Mouse (Mus musculus): ENCODE measurements around the gene Gas1. TPM values are rescaled to one million over a fixed set of nuclear protein-coding genes. Genes with fewer than 3 reads are reported as not detected.

Gas1 gene
- polyA plus RNA-seq, 1 experiment from 2014 or later: 30.6 TPM

- peaks cover 46% of the 10 kb centered on the region for H3K4me1 ChIP-seq (replicated peaks)
- no peaks in the 10 kb centered on the region for H3K9me3 ChIP-seq
- H3K4me2 ChIP-seq (replicated peaks): no peak overlapping the region; the same call in none of the 2 replicates
- no peak for ATAC-seq
- WGBS: 17% methylated on average over 7 of the region's 7 CpGs
- no peaks in the 10 kb centered on the region for H3K36me3 ChIP-seq
- peak overlapping the region; percentile 2; the same call in 1 of the 2 replicates for H3K27ac ChIP-seq
- H3K4me3 ChIP-seq (replicated peaks): no peak overlapping the region
- 0 out of 2 replicates have a peak overlapping the region, but pooled peaks have one; percentile 15 for H3K9ac ChIP-seq (replicated peaks)
- peaks cover 40% of the 10 kb centered on the region for H3K27me3 ChIP-seq
Observed at GRCm38 (mm10) chr13:60172366-60173017, 4.7 kb downstream of the Gas1 start.

DNA sequence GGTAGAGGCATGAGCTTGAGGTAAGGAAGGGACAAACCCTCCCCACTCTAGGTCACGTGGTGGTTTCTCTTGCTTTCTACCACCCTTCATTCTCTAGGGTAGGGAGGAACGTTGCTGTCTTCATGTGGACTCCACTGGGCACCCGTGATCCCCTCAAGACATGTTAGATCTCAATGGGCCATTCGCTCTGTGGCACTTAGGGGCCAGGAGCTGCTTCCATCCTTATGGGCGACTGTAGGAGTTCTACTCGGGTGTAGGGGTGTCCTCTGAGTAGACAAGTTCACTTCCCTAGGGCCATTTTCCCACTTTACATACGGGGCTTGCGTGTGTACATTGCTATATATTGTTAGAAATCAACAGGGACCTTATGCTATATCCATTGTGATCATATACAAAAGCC, 5.4 kb downstream of the Gas1 start:
- Histone ChIP-seq H3K27me3 (peaks cover 46% of the 10 kb centered on the region), H3K36me3 (no peaks in the 10 kb centered on the region), H3K9me3 (no peaks in the 10 kb centered on the region), H3K27ac (peak overlapping the region; percentile 36; the same call in 1 of the 2 replicates), H3K4me2 (replicated peaks) (no peak overlapping the region), H3K9ac (replicated peaks) (no peak overlapping the region), H3K4me1 (replicated peaks) (peaks cover 46% of the 10 kb centered on the region), H3K4me3 (replicated peaks) (no peak overlapping the region)
- WGBS: 67% methylated on average over 8 of the region's 8 CpGs
- no peak for ATAC-seq

DNA sequence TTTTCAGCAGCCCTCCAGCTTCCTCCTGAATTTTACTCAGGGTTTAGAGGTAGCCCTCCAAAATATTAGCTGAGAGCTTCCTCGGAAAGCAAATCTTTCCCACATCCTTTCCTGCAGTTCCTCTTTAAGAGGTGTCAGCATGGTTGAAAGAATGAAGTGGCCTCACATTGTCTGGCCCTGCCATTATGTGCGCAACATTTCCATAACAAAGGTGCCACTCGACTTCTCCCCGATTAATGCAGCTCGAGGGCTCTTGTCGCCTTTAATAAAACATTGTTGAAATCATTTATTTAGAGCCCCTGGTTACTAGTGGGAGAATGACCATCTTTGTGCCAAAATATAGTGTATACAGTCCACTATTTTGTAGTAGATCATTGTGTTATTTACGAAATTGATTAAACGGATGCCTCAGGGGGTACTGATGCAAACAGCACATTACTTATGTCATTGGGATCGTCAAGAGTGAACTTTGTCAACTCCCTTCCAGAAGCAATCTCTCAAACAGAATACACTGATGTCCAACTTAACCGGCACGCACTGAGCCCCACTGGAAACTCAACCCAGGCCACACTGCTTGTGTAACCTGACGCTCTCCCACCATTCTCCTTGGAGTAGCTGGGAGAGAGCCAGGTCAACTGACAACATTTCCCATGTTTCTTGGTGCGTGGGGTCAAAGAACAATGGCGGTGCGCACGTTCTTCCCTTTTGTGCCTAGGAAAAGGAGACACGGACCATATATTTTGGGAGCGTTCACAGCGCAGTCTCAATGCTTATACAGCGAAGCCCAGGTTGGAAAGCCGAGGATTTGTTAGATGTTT, 6.1 kb downstream of the Gas1 start:
- 22% methylated on average over 21 of the region's 21 CpGs for WGBS
- Histone ChIP-seq H3K9ac (replicated peaks) (no peak overlapping the region), H3K27me3 (peaks cover 47% of the 10 kb centered on the region), H3K9me3 (no peaks in the 10 kb centered on the region), H3K36me3 (no peaks in the 10 kb centered on the region), H3K27ac (peak overlapping the region; percentile 36; the same call in 1 of the 2 replicates), H3K4me1 (replicated peaks) (peaks cover 46% of the 10 kb centered on the region), H3K4me2 (replicated peaks) (peak overlapping the region; percentile 23; the same call in 1 of the 2 replicates), H3K4me3 (replicated peaks) (no peak overlapping the region; the same call in 1 of the 2 replicates)
- ATAC-seq: peak; percentile 71

DNA sequence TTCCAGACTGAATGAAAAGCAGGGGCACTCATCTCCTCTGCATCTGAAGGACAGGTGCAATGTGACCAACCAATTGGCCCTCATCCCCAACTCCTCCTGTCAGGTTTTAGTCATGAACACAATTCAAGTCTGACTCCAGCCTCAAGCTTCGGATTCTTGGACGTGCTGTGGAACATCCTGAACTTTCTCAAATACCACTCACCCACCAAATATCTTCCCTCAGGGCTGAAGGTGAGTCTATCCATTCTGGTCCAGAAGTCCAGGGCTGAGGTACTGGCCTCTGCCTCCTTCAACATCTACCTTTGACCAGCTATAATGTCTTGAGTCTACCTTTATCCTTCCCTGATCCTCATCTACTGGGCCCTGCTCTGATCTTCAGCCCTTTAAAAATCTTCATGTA, 8.1 kb downstream of the Gas1 start:
- Histone ChIP-seq H3K36me3 (no peaks in the 10 kb centered on the region), H3K9me3 (no peaks in the 10 kb centered on the region), H3K27me3 (peaks cover 60% of the 10 kb centered on the region), H3K4me2 (replicated peaks) (no peak overlapping the region), H3K27ac (no peak overlapping the region), H3K4me1 (replicated peaks) (peaks cover 34% of the 10 kb centered on the region), H3K4me3 (replicated peaks) (no peak overlapping the region), H3K9ac (replicated peaks) (no peak overlapping the region)
- no peak for ATAC-seq
- 98% methylated on average over 2 of the region's 2 CpGs for WGBS

DNA sequence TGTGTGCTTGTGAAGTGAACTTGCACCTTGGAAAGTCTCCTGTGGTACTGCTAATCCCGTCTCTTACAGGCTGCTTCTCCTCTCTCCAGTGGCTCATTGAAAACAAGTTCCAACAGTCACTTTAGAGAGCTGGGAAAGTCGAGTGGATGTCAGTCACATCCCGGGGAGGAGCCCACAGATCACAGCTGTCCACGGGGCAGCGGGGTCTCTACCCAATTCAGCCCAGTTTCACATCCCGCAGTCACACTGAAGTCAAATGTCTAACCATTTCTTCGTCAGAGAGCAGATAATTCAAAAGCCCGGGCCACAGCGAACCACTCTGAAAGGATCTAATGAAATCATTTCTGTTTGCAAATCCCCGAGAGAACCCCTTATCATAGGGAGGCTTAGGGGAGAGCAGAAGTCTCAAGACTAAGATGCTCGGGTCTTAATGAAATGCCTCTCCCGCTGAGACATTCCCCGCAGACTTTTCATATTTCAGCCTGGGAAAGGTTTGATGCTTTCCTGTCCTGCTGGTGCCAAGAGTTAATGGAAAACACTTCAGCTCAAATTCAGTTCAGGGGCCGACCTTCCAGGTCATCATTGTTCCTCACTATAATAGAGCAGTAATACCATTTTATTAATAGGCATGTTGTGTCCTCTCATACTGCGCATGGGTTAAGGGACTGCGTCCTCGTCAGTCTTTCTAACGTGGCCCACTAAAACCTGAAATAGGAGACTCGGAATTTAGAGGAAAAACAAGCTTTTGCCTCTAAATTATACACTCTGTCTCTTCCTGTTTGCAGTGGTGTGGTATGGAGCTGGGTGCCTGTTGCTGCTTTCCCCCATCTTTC, 20.7 kb downstream of the Gas1 start:
- Histone ChIP-seq H3K27ac (peak overlapping the region; percentile 62), H3K9ac (replicated peaks) (no peak overlapping the region), H3K36me3 (no peaks in the 10 kb centered on the region), H3K4me2 (replicated peaks) (peak overlapping the region; percentile 37), H3K4me3 (replicated peaks) (peak overlapping the region; percentile 9; the same call in 1 of the 2 replicates), H3K9me3 (peaks cover 11% of the 10 kb centered on the region; the same call in 1 of the 2 replicates), H3K27me3 (0 out of 2 replicates have a peak, but pooled peaks cover 2% of the 10 kb centered on the region), H3K4me1 (replicated peaks) (peaks cover 19% of the 10 kb centered on the region)
- ATAC-seq: peak; percentile 83
- 9% methylated on average over 19 of the region's 19 CpGs for WGBS

- WGBS: 94% methylated on average over 3 of the region's 3 CpGs
- H3K27me3 ChIP-seq: 0 out of 2 replicates have a peak, but pooled peaks cover 7% of the 10 kb centered on the region
- no peak overlapping the region for H3K4me3 ChIP-seq (replicated peaks)
- peaks cover 14% of the 10 kb centered on the region; the same call in 1 of the 2 replicates for H3K9me3 ChIP-seq
- H3K9ac ChIP-seq (replicated peaks): no peak overlapping the region
- H3K27ac ChIP-seq: no peak overlapping the region
- peaks cover 19% of the 10 kb centered on the region for H3K4me1 ChIP-seq (replicated peaks)
- no peak overlapping the region for H3K4me2 ChIP-seq (replicated peaks)
- no peak for ATAC-seq
- no peaks in the 10 kb centered on the region for H3K36me3 ChIP-seq
Observed at GRCm38 (mm10) chr13:60154170-60154569, 23.0 kb downstream of the Gas1 start.

- no peak overlapping the region for H3K4me2 ChIP-seq (replicated peaks)
- WGBS: 85% methylated on average over 3 of the region's 3 CpGs
- ATAC-seq: peak; percentile 37
- H3K9ac ChIP-seq (replicated peaks): no peak overlapping the region
- H3K9me3 ChIP-seq: peaks cover 10% of the 10 kb centered on the region; the same call in 1 of the 2 replicates
- no peaks in the 10 kb centered on the region for H3K36me3 ChIP-seq
- peaks cover 9% of the 10 kb centered on the region for H3K27me3 ChIP-seq
- H3K27ac ChIP-seq: peak overlapping the region; percentile 85
- no peak overlapping the region for H3K4me3 ChIP-seq (replicated peaks)
- peaks cover 26% of the 10 kb centered on the region for H3K4me1 ChIP-seq (replicated peaks)
Observed at GRCm38 (mm10) chr13:60148235-60148634, 28.9 kb downstream of the Gas1 start.

DNA sequence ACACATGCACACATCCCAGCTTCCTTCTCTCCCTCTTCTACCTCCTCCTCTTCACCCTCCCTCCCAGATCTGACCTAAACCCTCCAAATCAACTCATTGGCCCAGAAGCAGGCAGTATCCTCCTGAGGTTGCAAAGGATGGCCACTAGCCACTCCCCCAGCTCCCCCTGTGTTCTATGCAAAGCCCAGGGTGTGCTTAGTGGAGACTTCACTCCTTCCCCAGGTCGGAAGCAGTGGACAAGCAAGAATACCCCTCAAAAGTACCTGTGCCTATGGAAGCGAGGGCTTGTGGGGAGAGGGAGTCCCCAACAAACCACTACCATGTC, 29.3 kb downstream of the Gas1 start:
- Histone ChIP-seq H3K9ac (replicated peaks) (no peak overlapping the region), H3K27me3 (peaks cover 11% of the 10 kb centered on the region), H3K9me3 (peaks cover 8% of the 10 kb centered on the region; the same call in 1 of the 2 replicates), H3K27ac (peak overlapping the region; percentile 85), H3K4me2 (replicated peaks) (peak overlapping the region; percentile 52), H3K4me3 (replicated peaks) (0 out of 2 replicates have a peak overlapping the region, but pooled peaks have one; percentile 28), H3K4me1 (replicated peaks) (peaks cover 26% of the 10 kb centered on the region), H3K36me3 (no peaks in the 10 kb centered on the region)
- WGBS: 35% methylated on average over 2 of the region's 2 CpGs
- ATAC-seq: no peak; the same call in 1 of the 2 replicates

- Histone ChIP-seq H3K9ac (replicated peaks) (peak overlapping the region; percentile 55), H3K9me3 (peaks cover 8% of the 10 kb centered on the region; the same call in 1 of the 2 replicates), H3K4me1 (replicated peaks) (peaks cover 26% of the 10 kb centered on the region), H3K27me3 (peaks cover 15% of the 10 kb centered on the region), H3K4me3 (replicated peaks) (peak overlapping the region; percentile 28), H3K27ac (peak overlapping the region; percentile 85), H3K4me2 (replicated peaks) (peak overlapping the region; percentile 52), H3K36me3 (no peaks in the 10 kb centered on the region)
- ATAC-seq: peak; percentile 82
- WGBS: 1% methylated on average over 21 of the region's 21 CpGs
Observed at GRCm38 (mm10) chr13:60146994-60147856, 29.9 kb downstream of the Gas1 start.

- H3K27ac ChIP-seq: no peak overlapping the region
- H3K9ac ChIP-seq (replicated peaks): no peak overlapping the region
- ATAC-seq: no peak
- H3K27me3 ChIP-seq: peaks cover 15% of the 10 kb centered on the region
- 27% methylated on average over 3 of the region's 3 CpGs for WGBS
- H3K4me2 ChIP-seq (replicated peaks): no peak overlapping the region
- H3K4me1 ChIP-seq (replicated peaks): peaks cover 26% of the 10 kb centered on the region
- H3K36me3 ChIP-seq: no peaks in the 10 kb centered on the region
- H3K4me3 ChIP-seq (replicated peaks): no peak overlapping the region
- H3K9me3 ChIP-seq: peaks cover under 1% of the 10 kb centered on the region; the same call in 1 of the 2 replicates
Observed at GRCm38 (mm10) chr13:60146231-60146630, 30.9 kb downstream of the Gas1 start.

DNA sequence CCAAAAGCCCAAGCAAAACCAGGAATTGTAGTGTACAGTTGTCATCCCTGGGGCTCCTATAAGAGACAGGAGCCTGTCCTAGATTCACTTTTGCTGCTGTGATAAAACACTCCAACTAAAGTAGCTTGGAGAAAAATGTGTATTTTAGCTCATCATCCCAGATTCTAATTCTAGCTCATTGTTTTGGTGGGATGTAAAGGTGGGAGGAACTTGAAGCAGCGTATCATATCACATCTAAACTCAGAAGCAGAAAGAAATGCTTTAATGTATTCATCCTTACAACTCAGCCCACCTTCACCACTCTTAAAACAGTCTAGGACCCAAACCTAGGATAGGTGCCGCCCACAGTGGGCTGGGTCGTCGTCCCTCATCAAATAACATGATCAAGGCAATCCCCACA, 40.2 kb downstream of the Gas1 start:
- Histone ChIP-seq H3K9ac (replicated peaks) (no peak overlapping the region), H3K27me3 (peaks cover 29% of the 10 kb centered on the region), H3K4me1 (replicated peaks) (peaks cover 16% of the 10 kb centered on the region), H3K27ac (no peak overlapping the region), H3K9me3 (no peaks in the 10 kb centered on the region), H3K36me3 (no peaks in the 10 kb centered on the region), H3K4me2 (replicated peaks) (no peak overlapping the region), H3K4me3 (replicated peaks) (no peak overlapping the region)
- ATAC-seq: no peak
- 96% methylated on average over 4 of the region's 4 CpGs for WGBS
